Mouse (Mus musculus): ENCODE results near the gene Zbtb16. TPM values are rescaled to one million over a fixed set of nuclear protein-coding genes. Genes with fewer than 3 reads are reported as not detected.

Gene Zbtb16
- total and polyA plus RNA-seq, 3 experiments, result 0.34 to 3.0 (median 0.90) TPM

DNA sequence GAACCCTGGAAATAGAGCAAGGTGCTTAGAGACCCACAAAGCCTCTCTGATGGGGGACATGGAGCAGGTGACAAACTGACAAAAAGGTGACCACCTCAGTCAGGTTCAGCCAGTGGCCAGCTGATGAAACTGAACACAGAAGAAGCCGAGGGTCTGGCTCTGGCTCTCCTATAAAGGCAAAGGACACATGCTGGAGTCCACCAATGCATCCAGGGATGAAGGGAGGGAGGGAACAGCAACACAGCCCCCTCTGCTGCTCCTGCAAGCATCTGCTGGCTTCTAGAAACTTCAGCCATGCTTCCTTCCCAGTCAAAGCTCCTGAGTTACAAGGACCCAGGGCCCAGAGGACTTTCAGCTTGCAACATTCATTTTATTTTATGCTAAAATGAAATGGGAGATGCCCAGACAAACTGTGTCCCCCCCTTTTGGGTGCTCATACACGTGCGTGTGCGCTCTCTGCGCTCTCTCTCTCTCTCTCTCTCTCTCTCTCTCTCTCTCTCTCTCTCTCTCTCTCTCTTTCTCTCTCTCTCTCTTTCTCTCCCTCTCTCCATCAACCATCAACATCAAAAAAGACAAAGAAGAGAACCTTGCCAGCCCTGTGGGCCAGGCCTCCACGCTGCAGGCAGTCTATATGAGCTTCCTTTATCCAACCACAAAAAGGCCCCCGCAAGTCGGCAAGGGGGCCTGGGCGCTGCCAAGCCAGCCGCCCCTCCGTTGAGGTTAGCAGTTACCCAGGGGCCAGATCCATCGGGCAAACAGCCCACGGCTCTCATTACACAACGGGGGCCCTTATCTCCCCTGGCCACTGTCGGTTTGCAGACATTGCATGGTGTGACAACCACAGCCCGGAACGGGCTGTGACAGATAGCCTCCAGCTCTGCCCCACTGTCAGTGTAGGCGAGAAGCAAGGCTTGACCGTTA, 21.8 kb downstream of the Zbtb16 start:
- Histone ChIP-seq H3K9ac (ENCODE audit: insufficient read depth, low read depth) (no peak overlapping the region), H3K27me3 (replicated peaks) (no peaks in the 10 kb centered on the region), H3K79me2 (replicated peaks; ENCODE audit: control insufficient read depth, extremely low read depth, insufficient read depth, poor library complexity, severe bottlenecking) (peaks cover 13% of the 10 kb centered on the region), H3K9me3 (replicated peaks; ENCODE audit: low read length) (no peaks in the 10 kb centered on the region), H3K27ac (ENCODE audit: insufficient read depth, low read depth) (no peak overlapping the region), H3K36me3 (replicated peaks in 1 of 2; ENCODE audit: control insufficient read depth in 1 of 2, insufficient read depth in 1 of 2, low read length in 1 of 2) (peaks cover 0 to 9% of the 10 kb centered on the region in 2 experiments), H3K4me2 (ENCODE audit: insufficient read depth, low read depth, poor library complexity, severe bottlenecking) (no peak overlapping the region), H3K4me3 (replicated peaks in 1 of 3; ENCODE audit: low read depth in 2 of 3, low read length in 2 of 3, poor library complexity in 1 of 3) (no peak overlapping the region), H3K4me1 (ENCODE audit: control insufficient read depth in 1 of 2, insufficient read depth in 2 of 2) (peaks cover 29 to 38% of the 10 kb centered on the region in 2 experiments)
- dilution Hi-C loops (cut with MboI; ENCODE audit: extremely low pct_ligation_motif_present, extremely low pct_unique_long_range_greater_than_20kb, low sequenced_read_pairs), result no loop called here
- in situ Hi-C loops (cut with MboI; ENCODE audit: low pct_ligation_motif_present, low pct_unique_long_range_greater_than_20kb, low sequenced_read_pairs), result no loop called here
- no peak for TF ChIP-seq SMC3 (IDR thresholded peaks at IDR 0.05; ENCODE audit: low read depth, low read length)
- no peak for TF ChIP-seq ZC3H11A (IDR thresholded peaks at IDR 0.05; ENCODE audit: low read depth, low read length)
- TF ChIP-seq USF2 (conservative IDR thresholded peaks at IDR 0.05; ENCODE audit: low read depth, low read length), result no peak
- no peak for TF ChIP-seq CHD2 (IDR thresholded peaks at IDR 0.05; ENCODE audit: low read length)
- no peak for TF ChIP-seq MAX (IDR thresholded peaks at IDR 0.05; ENCODE audit: low read length)
- TF ChIP-seq PAX5 (IDR thresholded peaks at IDR 0.05; ENCODE audit: low read length), result no peak
- no peak for TF ChIP-seq MAFK (IDR thresholded peaks at IDR 0.05; ENCODE audit: insufficient replicate concordance, low read length)
- TF ChIP-seq ZKSCAN1 (IDR thresholded peaks at IDR 0.05; ENCODE audit: borderline replicate concordance, low read depth, low read length), result no peak
- no peak for TF ChIP-seq HCFC1 (IDR thresholded peaks at IDR 0.05; ENCODE audit: low read depth, low read length)
- no peak for TF ChIP-seq ETS1 (conservative IDR thresholded peaks at IDR 0.05; ENCODE audit: low read depth, low read length)
- DNase-seq (ENCODE audit: extremely low read depth), result no peak

GRCm38 (mm10) chr9:48812352-48812751, 23.7 kb downstream of the Zbtb16 start:
- H3K9me3 ChIP-seq (replicated peaks; ENCODE audit: low read length), result no peaks in the 10 kb centered on the region
- H3K79me2 ChIP-seq (replicated peaks; ENCODE audit: control insufficient read depth, extremely low read depth, insufficient read depth, poor library complexity, severe bottlenecking), result peaks cover 13% of the 10 kb centered on the region
- no peak overlapping the region for H3K27ac ChIP-seq (ENCODE audit: insufficient read depth, low read depth)
- dilution Hi-C loops (cut with MboI; ENCODE audit: extremely low pct_ligation_motif_present, extremely low pct_unique_long_range_greater_than_20kb, low sequenced_read_pairs) (no loop called here), in situ Hi-C loops (cut with MboI; ENCODE audit: low pct_ligation_motif_present, low pct_unique_long_range_greater_than_20kb, low sequenced_read_pairs) (no loop called here)
- no peak overlapping the region for H3K4me3 ChIP-seq (replicated peaks in 1 of 3; ENCODE audit: low read depth in 2 of 3, low read length in 2 of 3, poor library complexity in 1 of 3)
- H3K27me3 ChIP-seq (replicated peaks), result no peaks in the 10 kb centered on the region
- peaks cover 0 to 9% of the 10 kb centered on the region in 2 experiments for H3K36me3 ChIP-seq (replicated peaks in 1 of 2; ENCODE audit: control insufficient read depth in 1 of 2, insufficient read depth in 1 of 2, low read length in 1 of 2)
- no peak overlapping the region for H3K4me2 ChIP-seq (ENCODE audit: insufficient read depth, low read depth, poor library complexity, severe bottlenecking)
- H3K4me1 ChIP-seq (ENCODE audit: control insufficient read depth in 1 of 2, insufficient read depth in 2 of 2), result peaks cover 17 to 20% of the 10 kb centered on the region in 2 experiments
- no peak for DNase-seq (ENCODE audit: extremely low read depth)
- no peak overlapping the region for H3K9ac ChIP-seq (ENCODE audit: insufficient read depth, low read depth)
- TF ChIP-seq ETS1 (conservative IDR thresholded peaks at IDR 0.05; ENCODE audit: low read depth, low read length), result no peak
- no peak for TF ChIP-seq JUND (conservative IDR thresholded peaks at IDR 0.05; ENCODE audit: low read depth, low read length)
- TF ChIP-seq MXI1 (IDR thresholded peaks at IDR 0.05; ENCODE audit: low read depth, low read length), result no peak
- TF ChIP-seq CHD1 (IDR thresholded peaks at IDR 0.05; ENCODE audit: low read depth, low read length), result no peak
- TF ChIP-seq MAZ (IDR thresholded peaks at IDR 0.05; ENCODE audit: low read depth, low read length), result no peak
- TF ChIP-seq E2F4 (IDR thresholded peaks at IDR 0.05; ENCODE audit: insufficient replicate concordance, low read depth, low read length), result no peak
